9 mouse cellular contexts compared by ENCODE assay signal in genomic region chr12:4201454-4202200, GRCm38 (mm10). TPM values are rescaled to one million over a fixed set of nuclear protein-coding genes. Genes with fewer than 3 reads are reported as not detected.
DNase-seq lines count a peak whose midpoint lies in the region; ATAC-seq and TF ChIP-seq lines count a peak whose summit lies in the region.
"Had no signal": no experiment of that assay in that cellular context is flagged by ENCODE, and none has a peak within 500 bp of the region (broad histone marks: within the 10 kb centered on the region; RNA-seq: fewer than 3 reads in every experiment).

No protein-coding gene starts in this region.

- no peak overlapping the region for H3K4me3 ChIP-seq in heart, adult 2 months
- no peak overlapping the region for H3K4me3 ChIP-seq in heart, embryonic 12.5 days
- H3K4me3 ChIP-seq in E14TG2a.4 (replicated peaks; ENCODE audit: low read length) = peak overlapping the region; percentile 13; the same call in 1 of the 2 replicates
- H3K4me3 ChIP-seq in embryonic facial prominence, embryonic 15.5 days (replicated peaks) = no peak overlapping the region

- H3K4me1 ChIP-seq in heart, adult 2 months (ENCODE audit: control insufficient read depth, insufficient read depth, low read length) = no peaks in the 10 kb centered on the region
- no peaks in the 10 kb centered on the region for H3K4me1 ChIP-seq in heart, embryonic 12.5 days (replicated peaks)
- peaks cover 24% of the 10 kb centered on the region for H3K4me1 ChIP-seq in E14TG2a.4 (replicated peaks; ENCODE audit: low read depth, low read length)
- no peaks in the 10 kb centered on the region for H3K4me1 ChIP-seq in embryonic facial prominence, embryonic 15.5 days

- H3K27me3 ChIP-seq in heart, adult 2 months (ENCODE audit: control insufficient read depth, insufficient read depth, low read length) = no peaks in the 10 kb centered on the region
- no peaks in the 10 kb centered on the region for H3K27me3 ChIP-seq in heart, embryonic 12.5 days (replicated peaks)
- no peaks in the 10 kb centered on the region for H3K27me3 ChIP-seq in E14TG2a.4 (ENCODE audit: insufficient read depth, low read length)
- no peaks in the 10 kb centered on the region for H3K27me3 ChIP-seq in embryonic facial prominence, embryonic 15.5 days

- no peak overlapping the region for H3K9ac ChIP-seq in heart, adult 2 months (ENCODE audit: low read depth, low read length)
- H3K9ac ChIP-seq in heart, embryonic 12.5 days = no peak overlapping the region
- H3K9ac ChIP-seq in embryonic facial prominence, embryonic 15.5 days = no peak overlapping the region

- peak; percentile 70 to 72 for DNase-seq in heart, adult 2 months
- DNase-seq in left cerebral cortex, adult 11 months (ENCODE audit: low spot score) = peak; percentile 52
- DNase-seq in spleen, adult 12 weeks (ENCODE audit: low spot score) = no peak
- DNase-seq: lung, postnatal 14 days had no signal

- TF ChIP-seq EP300 in heart, adult 2 months (IDR thresholded peaks at IDR 0.05; ENCODE audit: insufficient read depth, low read depth, low read length) = no peak

- ATAC-seq in heart, embryonic 12.5 days (ENCODE audit: insufficient number of reproducible peaks, low FRiP score) = no peak
- peak; percentile 37 for ATAC-seq in embryonic facial prominence, embryonic 15.5 days (ENCODE audit: insufficient number of reproducible peaks, low FRiP score, low TSS enrichment, low read depth)
- ATAC-seq in activated CD4-positive, CD25-positive, alpha-beta regulatory T cell, adult 4 months = no peak
- no peak for ATAC-seq in inflammation-experienced regulatory T-cells, adult 6 months

- H3K9me3 ChIP-seq in heart, embryonic 12.5 days (replicated peaks) = no peaks in the 10 kb centered on the region
- H3K9me3 ChIP-seq in E14TG2a.4 (ENCODE audit: low read length) = no peaks in the 10 kb centered on the region
- H3K9me3 ChIP-seq in embryonic facial prominence, embryonic 15.5 days (replicated peaks) = no peaks in the 10 kb centered on the region

- H3K27ac ChIP-seq in heart, adult 2 months = no peak overlapping the region
- no peak overlapping the region for H3K27ac ChIP-seq in heart, embryonic 12.5 days (ENCODE audit: poor library complexity, severe bottlenecking)
- H3K27ac ChIP-seq in embryonic facial prominence, embryonic 15.5 days (replicated peaks) = no peak overlapping the region

- H3K79me2 ChIP-seq in heart, adult 2 months (replicated peaks; ENCODE audit: control insufficient read depth, insufficient read depth, low read length) = no peaks in the 10 kb centered on the region

- intact Hi-C loops in heart, adult 2 months (cut with DNase I) = no loop called here

- WGBS in heart, adult 2 months = 79% methylated on average over 13 of the region's 13 CpGs
- 84% methylated on average over 13 of the region's 13 CpGs for WGBS in heart, embryonic 12.5 days
- WGBS in embryonic facial prominence, embryonic 15.5 days = 79% methylated on average over 13 of the region's 13 CpGs

- TF ChIP-seq POLR2A in heart, adult 2 months (IDR thresholded peaks at IDR 0.05; ENCODE audit: insufficient read depth, low read depth, low read length) = no peak

- H3K36me3 ChIP-seq in heart, adult 2 months (ENCODE audit: control insufficient read depth, insufficient read depth, low read length) = no peaks in the 10 kb centered on the region
- H3K36me3 ChIP-seq in heart, embryonic 12.5 days = peaks cover 57% of the 10 kb centered on the region
- H3K36me3 ChIP-seq in E14TG2a.4 (ENCODE audit: insufficient read depth, low read length) = peaks cover 53% of the 10 kb centered on the region
- H3K36me3 ChIP-seq in embryonic facial prominence, embryonic 15.5 days = peaks cover 65% of the 10 kb centered on the region

- no peak overlapping the region for H3K4me2 ChIP-seq in heart, embryonic 12.5 days
- no peak overlapping the region for H3K4me2 ChIP-seq in embryonic facial prominence, embryonic 15.5 days (replicated peaks)

- TF ChIP-seq CTCF in heart, adult 2 months (IDR thresholded peaks at IDR 0.05) = no peak
- TF ChIP-seq CTCF in E14TG2a.4 (conservative IDR thresholded peaks at IDR 0.05; ENCODE audit: low read length) = no peak

RNA-seq across cellular contexts. Expression of gene Ptrhd1, which starts 32.2 kb away (rescaled TPM):
- 1 to 10 TPM; 3.7 to 4.0 TPM for total RNA-seq in heart, adult 2 months (2021)
- polyA plus RNA-seq in heart, adult 2 months (2012; rRNA removed) = 2.6 and 3.0 TPM in 2 replicates
- polyA plus RNA-seq in heart, embryonic 12.5 days (2016; fragmentation: Nextera tagmentation; extraction: Ambion mirVana) = 7.1 and 7.2 TPM in 2 replicates
- polyA plus RNA-seq in embryonic facial prominence, embryonic 15.5 days (2015; fragmentation: Nextera tagmentation; extraction: Ambion mirVana) = 4.7 and 5.2 TPM in 2 replicates
- 1 to 10 TPM; 5.0 to 5.3 TPM for polyA plus RNA-seq in activated CD4-positive, CD25-positive, alpha-beta regulatory T cell, adult 4 months (2017; shearing (Covaris generic))
- polyA plus RNA-seq in inflammation-experienced regulatory T-cells, adult 6 months (2017; shearing (Covaris generic)) = 1 to 10 TPM; 3.1 to 6.2 (median 3.3) TPM

RNA-seq across cellular contexts. Expression of gene Cenpo, which starts 32.5 kb away (rescaled TPM):
- 1 to 10 TPM; 1.9 to 2.0 TPM for total RNA-seq in heart, adult 2 months (2021)
- 3.5 and 4.7 TPM in 2 replicates for polyA plus RNA-seq in heart, adult 2 months (2012; rRNA removed)
- polyA plus RNA-seq in heart, embryonic 12.5 days (2016; fragmentation: Nextera tagmentation; extraction: Ambion mirVana) = 8.3 and 8.5 TPM in 2 replicates
- polyA plus RNA-seq in embryonic facial prominence, embryonic 15.5 days (2015; fragmentation: Nextera tagmentation; extraction: Ambion mirVana) = 12.0 and 13.6 TPM in 2 replicates
- polyA plus RNA-seq in activated CD4-positive, CD25-positive, alpha-beta regulatory T cell, adult 4 months (2017; shearing (Covaris generic)) = 10 to 100 TPM; 19.7 to 24.5 TPM
- polyA plus RNA-seq in inflammation-experienced regulatory T-cells, adult 6 months (2017; shearing (Covaris generic)) = 10 to 100 TPM; 20.3 to 31.7 (median 20.6) TPM
